Mouse (Mus musculus) intestine, postnatal 0 days (tissue): ENCODE data around the gene Eda2r. TPM values are rescaled to one million over a fixed set of nuclear protein-coding genes. Genes with fewer than 3 reads are reported as not detected.
A peak's percentile ranks its signal among the peaks of the same experiment; 100 is the strongest.

Experiments
- ATAC-seq: fragments of 200-750 bp; cut with Nextera tagmentation; 2 replicates; pipeline ENCODE4 v1.8.0; 2017; ENCODE audit warnings: mild to moderate bottlenecking, moderate TSS enrichment, moderate library complexity
- H3K27ac ChIP-seq: fragments of 300-500 bp; sonication (generic); 2 replicates; pipeline ENCODE4 v1.5.1; 2014; ENCODE audit warnings: mild to moderate bottlenecking, low read depth, low read length, moderate library complexity
- H3K27me3 ChIP-seq: fragments of 300-500 bp; sonication (generic); replicated peaks from 2 replicates; pipeline ENCODE4 v1.6.1; 2014; ENCODE audit warnings: low read length, mixed read lengths; ENCODE audit not compliant: control insufficient read depth, insufficient read depth
- H3K36me3 ChIP-seq: fragments of 300-500 bp; sonication (generic); 2 replicates; pipeline ENCODE4 v1.6.1; 2014; ENCODE audit warnings: mild to moderate bottlenecking, moderate library complexity; ENCODE audit not compliant: control insufficient read depth, insufficient read depth
- H3K4me1 ChIP-seq: fragments of 300-500 bp; sonication (generic); replicated peaks from 2 replicates; pipeline ENCODE4 v1.6.1; 2014; ENCODE audit warnings: antibody characterized with exemption, low read length, mixed read lengths; ENCODE audit not compliant: control insufficient read depth, insufficient read depth
- H3K4me2 ChIP-seq: fragments of 300-500 bp; sonication (generic); replicated peaks from 2 replicates; pipeline ENCODE4 v1.6.1; 2014; ENCODE audit warnings: low read depth, mild to moderate bottlenecking, moderate library complexity
- H3K4me3 ChIP-seq: fragments of 300-500 bp; sonication (generic); 2 replicates; pipeline ENCODE4 v1.5.1; 2014; ENCODE audit warnings: low read depth, low read length
- H3K9ac ChIP-seq: fragments of 300-500 bp; sonication (generic); 2 replicates; pipeline ENCODE4 v1.6.1; 2014; ENCODE audit warnings: mild to moderate bottlenecking, low read depth, low read length
- H3K9me3 ChIP-seq: fragments of 300-500 bp; sonication (generic); 2 replicates; pipeline ENCODE4 v1.6.1; 2016; ENCODE audit warnings: mixed run types; ENCODE audit not compliant: control insufficient read depth
- CTCF ChIP-seq: sonication (generic); IDR thresholded peaks from 2 replicates; pipeline ENCODE4 v1.5.1; 2016; ENCODE audit warnings: low read depth, mild to moderate bottlenecking, control low read depth, antibody characterized with exemption, moderate library complexity
- WGBS: fragments of 180-500 bp; shearing (Covaris S2); extraction: QIAGEN DNeasy Blood & Tissue Kit; methylation state at CpG from one replicate; pipeline ENCODE4 v1.1.7; 2014; 5-methylcytosine and 5-hydroxymethylcytosine counted together
- polyA plus RNA-seq: library from polyadenylated mRNA; unstranded; fragments of >200 nt; fragmentation: Nextera tagmentation; extraction: Ambion mirVana; gene quantifications from 2 replicates; pipeline ENCODE4 v1.2.1, GENCODE M21; 2015

Gene Eda2r
- 0.68 and 0.69 TPM in 2 replicates for polyA plus RNA-seq

DNA sequence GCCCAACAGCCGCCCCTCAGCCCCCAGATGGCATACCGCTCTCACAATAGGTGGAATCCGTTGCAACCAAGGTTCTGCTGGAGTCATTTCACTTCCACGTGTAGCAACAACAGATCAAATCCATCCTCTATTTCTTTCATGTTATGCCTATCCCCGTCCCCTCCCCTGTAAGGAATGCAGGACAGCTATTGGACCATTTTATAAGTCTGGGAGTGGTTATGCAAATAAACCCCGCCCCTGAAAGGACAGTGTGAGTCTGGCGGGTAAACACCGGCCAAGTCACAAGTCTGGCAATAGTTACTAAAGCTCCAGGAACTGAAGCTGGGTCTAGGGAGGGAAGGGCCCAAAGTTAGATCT, at the start of gene Eda2r:
TSS of gene Eda2r (minus strand) at position 152 of the 357 bp plus-strand sequence.
- no peaks in the 10 kb centered on the region for H3K4me1 ChIP-seq
- no peaks in the 10 kb centered on the region for H3K27me3 ChIP-seq
- H3K9me3 ChIP-seq, result no peaks in the 10 kb centered on the region
- no peak within 1 kb of the TSS for H3K4me3 ChIP-seq
- WGBS, result 14% methylated on average over 8 of the region's 8 CpGs
- peak; percentile 80 for ATAC-seq
- peak within 1 kb of the TSS; percentile 37 for H3K4me2 ChIP-seq
- no peak within 1 kb of the TSS for H3K27ac ChIP-seq
- no peaks in the 10 kb centered on the region for H3K36me3 ChIP-seq
- no peak within 1 kb of the TSS for H3K9ac ChIP-seq
- TF ChIP-seq CTCF, result no peak

- H3K4me2 ChIP-seq, result no peak overlapping the region
- no peak overlapping the region for H3K9ac ChIP-seq
- H3K4me1 ChIP-seq, result no peaks in the 10 kb centered on the region
- no peak overlapping the region for H3K4me3 ChIP-seq
- 53% methylated on average over 2 of the region's 2 CpGs for WGBS
- no peak overlapping the region for H3K27ac ChIP-seq
- peak; percentile 75 for ATAC-seq
- H3K9me3 ChIP-seq, result no peaks in the 10 kb centered on the region
- TF ChIP-seq CTCF, result no peak
- H3K36me3 ChIP-seq, result no peaks in the 10 kb centered on the region
- H3K27me3 ChIP-seq, result no peaks in the 10 kb centered on the region
These were observed 20.9 kb upstream of the Eda2r start for GRCm38 (mm10) chrX:97397872-97398271.

- no peaks in the 10 kb centered on the region for H3K27me3 ChIP-seq
- no peak overlapping the region for H3K4me3 ChIP-seq
- WGBS, result 49% methylated on average over 1 of the region's 1 CpGs
- no peak for TF ChIP-seq CTCF
- no peaks in the 10 kb centered on the region for H3K9me3 ChIP-seq
- H3K36me3 ChIP-seq, result no peaks in the 10 kb centered on the region
- no peak overlapping the region for H3K27ac ChIP-seq
- ATAC-seq, result no peak
- no peak overlapping the region for H3K9ac ChIP-seq
- no peak overlapping the region for H3K4me2 ChIP-seq
- H3K4me1 ChIP-seq, result no peaks in the 10 kb centered on the region
These were observed 1.1 kb upstream of the Eda2r start for GRCm38 (mm10) chrX:97378076-97378475.

- Histone ChIP-seq H3K9ac (no peak overlapping the region), H3K27me3 (no peaks in the 10 kb centered on the region), H3K4me3 (no peak overlapping the region), H3K4me2 (peak overlapping the region; percentile 37), H3K36me3 (no peaks in the 10 kb centered on the region), H3K27ac (no peak overlapping the region), H3K9me3 (no peaks in the 10 kb centered on the region), H3K4me1 (no peaks in the 10 kb centered on the region)
- no peak for TF ChIP-seq CTCF
- no peak; the same call in 1 of the 2 replicates for ATAC-seq
- 22% methylated on average over 15 of the region's 15 CpGs for WGBS
These were observed 523 bp downstream of the Eda2r start for GRCm38 (mm10) chrX:97376321-97377064.

DNA sequence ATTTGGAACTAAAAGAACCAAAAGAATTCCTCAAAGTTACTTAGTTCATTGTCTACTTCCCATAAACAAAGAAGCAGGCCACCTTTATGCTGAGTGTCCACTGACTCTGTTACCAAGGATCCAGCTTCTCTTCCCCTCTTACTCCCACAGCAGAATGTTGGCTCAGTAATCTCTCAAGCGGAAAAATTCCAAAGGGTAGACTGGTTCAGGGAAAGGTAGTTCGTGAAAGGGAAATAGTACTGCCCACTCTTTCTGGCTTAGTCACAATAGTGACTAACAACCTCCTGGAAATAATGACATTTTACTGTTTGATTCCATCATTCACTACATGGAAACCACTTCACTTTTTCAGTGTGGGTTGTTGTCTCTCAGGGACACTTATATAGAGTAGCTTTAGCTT, 4.2 kb downstream of the Eda2r start:
- Histone ChIP-seq H3K4me2 (no peak overlapping the region), H3K9ac (no peak overlapping the region), H3K4me3 (no peak overlapping the region), H3K27ac (no peak overlapping the region), H3K27me3 (no peaks in the 10 kb centered on the region), H3K4me1 (no peaks in the 10 kb centered on the region), H3K36me3 (no peaks in the 10 kb centered on the region), H3K9me3 (no peaks in the 10 kb centered on the region)
- no peak for ATAC-seq
- no peak for TF ChIP-seq CTCF
- 79% methylated on average over 2 of the region's 2 CpGs for WGBS

- H3K36me3 ChIP-seq, result no peaks in the 10 kb centered on the region
- ATAC-seq, result no peak
- no peak overlapping the region for H3K27ac ChIP-seq
- no peaks in the 10 kb centered on the region for H3K9me3 ChIP-seq
- H3K27me3 ChIP-seq, result no peaks in the 10 kb centered on the region
- H3K4me3 ChIP-seq, result no peak overlapping the region
- no peak for TF ChIP-seq CTCF
- WGBS, result 45% methylated on average over 1 of the region's 1 CpGs
- H3K4me2 ChIP-seq, result no peak overlapping the region
- H3K4me1 ChIP-seq, result no peaks in the 10 kb centered on the region
- H3K9ac ChIP-seq, result no peak overlapping the region
These were observed 7.8 kb downstream of the Eda2r start for GRCm38 (mm10) chrX:97369206-97369605.
